Mouse (Mus musculus): ENCODE measurements around the gene Catsperg1.

GRCm38 (mm10) chr7:29172390-29173016, 41.3 kb downstream of the Catsperg1 start:
- TF ChIP-seq CTCF (IDR thresholded peaks at IDR 0.05; ENCODE audit: borderline replicate concordance, insufficient read depth, low read length) = no peak
- TF ChIP-seq POLR2A (IDR thresholded peaks at IDR 0.05; ENCODE audit: low read depth, low read length) = no peak

All from embryonic fibroblast, embryonic 13.5 days (primary cell).